Mouse (Mus musculus) olfactory bulb, adult 2 months (tissue): ENCODE measurements around the gene Dync1li1. TPM values are rescaled to one million over a fixed set of nuclear protein-coding genes. Genes with fewer than 3 reads are reported as not detected.

Experiments used
- H3K27ac ChIP-seq: fragments of 200-500 bp; 2 replicates; pipeline ENCODE4 v1.5.1; 2012; ENCODE audit warnings: low read depth, low read length; ENCODE audit not compliant: insufficient read depth
- H3K4me1 ChIP-seq: fragments of 200-500 bp; 2 replicates; pipeline ENCODE4 v1.6.1; 2012; ENCODE audit warnings: low read length; ENCODE audit not compliant: control insufficient read depth, insufficient read depth
- H3K4me3 ChIP-seq: fragments of 200-500 bp; 2 replicates; pipeline ENCODE4 v1.5.1; 2012; ENCODE audit warnings: mild to moderate bottlenecking, low read depth, low read length, moderate library complexity; ENCODE audit not compliant: insufficient read depth
- CTCF ChIP-seq: fragments of 200-500 bp; IDR thresholded peaks from 2 replicates; pipeline ENCODE4 v1.5.1; 2012; ENCODE audit warnings: low read depth, mild to moderate bottlenecking, low read length, moderate library complexity; ENCODE audit not compliant: insufficient read depth
- POLR2A ChIP-seq: fragments of 200-500 bp; IDR thresholded peaks from 2 replicates; pipeline ENCODE4 v1.6.1; 2012; ENCODE audit warnings: mild to moderate bottlenecking, low read depth, low read length, moderate library complexity; ENCODE audit not compliant: insufficient read depth
- WGBS: fragments of 180-500 bp; shearing (Covaris S2); methylation state at CpG from one replicate; pipeline ENCODE4 v1.1.7; 2018; 5-methylcytosine and 5-hydroxymethylcytosine counted together
- polyA plus RNA-seq: library from polyadenylated mRNA; stranded (reverse); fragments of >200 nt; gene quantifications from 2 replicates; pipeline ENCODE4 v1.2.4, GENCODE M21; 2012; ENCODE audit warnings: low replicate concordance; ENCODE audit not compliant: missing spikeins, insufficient read depth, insufficient read length

The Dync1li1 gene
- polyA plus RNA-seq, 1 experiment = not detected

DNA sequence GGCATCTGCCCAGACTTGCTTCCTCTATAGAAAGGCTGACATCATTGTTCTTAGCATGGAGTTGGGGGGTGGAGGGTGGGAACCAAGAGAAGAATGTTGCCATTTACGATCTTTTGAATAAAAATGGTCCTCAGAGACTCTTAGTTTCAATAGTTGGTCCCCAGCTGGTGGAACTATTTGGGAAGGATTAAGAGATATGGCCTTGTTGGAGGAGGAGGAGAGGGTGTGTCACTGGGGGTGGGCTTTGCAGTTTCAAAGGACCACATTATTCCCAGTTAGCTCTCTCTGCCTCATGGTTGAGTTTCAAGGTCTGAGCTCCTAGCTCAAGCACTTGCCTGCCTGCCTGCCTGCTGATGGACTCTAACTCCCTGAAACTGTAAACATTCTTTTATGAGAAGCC is 16.6 kb upstream of the Dync1li1 start:
- Histone ChIP-seq H3K27ac (no peak overlapping the region), H3K4me3 (no peak overlapping the region), H3K4me1 (peaks cover 9% of the 10 kb centered on the region)
- WGBS = 30% methylated on average over 1 of the region's 1 CpGs
- TF ChIP-seq POLR2A (no peak), CTCF (no peak)

DNA sequence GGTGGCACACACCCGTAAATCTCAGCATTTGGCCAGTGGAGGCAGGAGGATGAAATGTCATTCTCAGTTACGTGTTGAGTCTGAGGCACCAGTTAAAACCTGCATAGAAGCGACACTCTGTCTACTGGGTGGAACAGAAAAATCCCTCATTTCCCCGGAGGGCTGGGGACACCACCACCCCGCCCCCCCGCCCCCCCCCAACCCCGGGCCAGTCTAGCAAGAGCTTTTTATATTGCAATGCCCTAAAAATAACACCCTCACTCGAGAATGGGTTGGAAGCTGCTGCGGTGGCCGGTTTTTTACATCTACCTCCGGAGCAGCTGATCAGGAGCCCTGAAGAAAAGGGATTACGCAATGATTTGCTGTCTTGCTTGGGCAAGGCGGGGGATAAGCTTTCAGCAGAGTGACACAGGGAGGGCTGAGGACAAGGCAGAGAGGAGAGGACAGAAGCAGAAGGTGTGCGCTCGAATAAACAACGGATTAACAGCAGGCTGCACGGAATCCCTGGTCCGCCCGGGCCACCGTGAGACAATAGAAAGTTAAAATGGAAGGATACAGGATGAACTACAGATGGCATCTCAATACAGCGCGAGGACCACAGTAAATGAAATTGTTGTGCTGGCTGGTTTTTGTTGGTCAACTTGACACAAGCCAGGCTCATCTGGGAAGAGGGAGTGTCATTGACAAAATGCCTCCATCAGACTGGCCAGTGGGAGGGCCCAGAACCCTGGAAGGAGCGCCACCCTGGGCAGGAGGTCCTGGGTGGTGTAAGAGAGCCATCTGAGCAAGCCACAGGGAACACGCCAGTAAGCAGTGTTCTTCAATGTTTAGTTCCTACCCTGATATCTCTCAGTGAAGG is 15.7 kb upstream of the Dync1li1 start:
- peak overlapping the region; percentile 42 for H3K4me3 ChIP-seq
- no peak for TF ChIP-seq CTCF
- TF ChIP-seq POLR2A = 0 out of 2 replicates have a peak, but pooled peaks have one; percentile 30
- H3K4me1 ChIP-seq = peaks cover 9% of the 10 kb centered on the region
- 6% methylated on average over 24 of the region's 24 CpGs for WGBS
- H3K27ac ChIP-seq = no peak overlapping the region

DNA sequence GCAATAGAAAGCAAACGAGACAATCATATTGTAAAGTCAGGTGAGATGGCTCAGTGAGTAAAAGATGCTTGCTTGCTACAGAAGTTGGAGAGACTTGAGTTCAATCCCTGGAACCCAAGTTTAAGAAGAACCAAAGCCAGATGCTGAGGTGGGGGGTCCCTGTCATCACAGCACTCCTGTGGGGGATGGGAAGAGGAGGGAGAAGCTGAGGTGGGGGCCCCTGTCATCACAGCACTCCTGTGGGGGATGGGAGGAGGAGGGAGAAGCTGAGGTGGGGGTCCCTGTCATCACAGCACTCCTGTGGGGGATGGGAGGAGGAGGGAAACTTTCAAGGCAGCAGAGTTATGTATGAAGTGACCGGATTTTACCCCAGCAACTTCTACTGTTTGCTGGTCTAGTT is 15.0 kb upstream of the Dync1li1 start:
- TF ChIP-seq CTCF (no peak), POLR2A (no peak)
- 55% methylated on average over 2 of the region's 2 CpGs for WGBS
- no peak overlapping the region for H3K27ac ChIP-seq
- peaks cover 9% of the 10 kb centered on the region for H3K4me1 ChIP-seq
- no peak overlapping the region for H3K4me3 ChIP-seq

DNA sequence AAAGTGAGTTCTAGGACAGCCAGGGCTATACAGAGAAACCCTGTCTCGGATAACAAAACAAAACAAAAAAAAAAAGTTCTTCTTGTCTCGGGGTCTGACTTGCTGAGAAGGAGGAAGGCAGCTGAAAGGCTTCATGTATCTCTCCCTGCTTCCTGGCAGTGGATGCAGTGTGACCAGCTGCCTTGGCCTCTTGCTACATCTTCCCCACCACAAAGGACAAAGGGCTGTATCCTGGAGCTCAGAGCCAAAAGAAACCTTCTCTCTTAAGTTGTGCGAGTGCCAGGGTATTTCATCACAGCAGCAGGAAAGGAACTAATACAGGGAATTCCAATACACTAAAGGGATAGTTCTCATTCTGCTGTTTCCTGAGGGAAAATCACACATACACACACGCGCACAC is 10.0 kb upstream of the Dync1li1 start:
- 86% methylated on average over 5 of the region's 5 CpGs for WGBS
- Histone ChIP-seq H3K4me1 (peaks cover 2% of the 10 kb centered on the region; the same call in 1 of the 2 replicates), H3K4me3 (no peak overlapping the region), H3K27ac (no peak overlapping the region)
- TF ChIP-seq CTCF (no peak), POLR2A (no peak)

DNA sequence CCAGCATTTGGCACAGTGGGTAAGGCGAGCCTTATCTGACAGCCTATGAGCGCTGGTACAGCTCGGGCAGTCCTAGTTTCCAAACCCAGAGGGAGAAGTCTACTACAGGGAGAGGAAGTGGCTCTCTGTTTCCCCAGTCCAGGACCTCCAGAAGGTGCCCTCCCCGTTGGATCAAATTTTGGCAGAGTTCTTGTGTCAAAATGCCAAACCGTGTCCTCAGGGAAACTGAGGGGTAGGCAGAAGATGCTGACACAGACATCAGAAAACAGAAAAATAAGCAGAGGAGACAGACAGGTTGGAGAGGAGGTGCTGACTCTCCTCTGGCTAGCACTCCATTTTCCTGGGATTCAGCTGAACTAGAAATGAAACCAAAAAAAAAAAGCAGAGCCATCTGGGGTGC is 8.6 kb upstream of the Dync1li1 start:
- Histone ChIP-seq H3K4me3 (no peak overlapping the region), H3K27ac (no peak overlapping the region), H3K4me1 (no peaks in the 10 kb centered on the region)
- 81% methylated on average over 5 of the region's 5 CpGs for WGBS
- TF ChIP-seq CTCF (no peak), POLR2A (no peak)

DNA sequence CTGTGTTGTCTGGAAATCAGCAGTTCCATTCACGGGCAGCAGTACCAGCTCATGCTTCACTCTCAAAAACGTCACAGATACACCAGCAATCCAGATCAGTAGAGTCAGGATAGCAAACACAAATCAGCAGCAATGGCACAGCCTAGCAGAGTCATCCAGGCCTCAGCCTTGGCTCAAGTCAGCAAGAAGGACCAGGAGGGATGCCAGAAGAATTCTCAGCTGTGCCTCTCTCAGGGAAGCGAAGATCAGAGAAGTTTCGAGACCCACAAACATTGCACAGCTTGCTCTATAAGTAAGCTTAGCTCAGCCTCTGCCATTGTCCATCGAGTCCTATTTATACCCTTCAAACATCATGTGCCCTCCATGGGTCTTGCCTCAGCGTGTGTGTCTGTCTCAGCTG is 8.1 kb upstream of the Dync1li1 start:
- no peak for TF ChIP-seq CTCF
- TF ChIP-seq POLR2A = no peak
- Histone ChIP-seq H3K4me1 (no peaks in the 10 kb centered on the region), H3K27ac (no peak overlapping the region), H3K4me3 (no peak overlapping the region)
- 86% methylated on average over 6 of the region's 6 CpGs for WGBS

DNA sequence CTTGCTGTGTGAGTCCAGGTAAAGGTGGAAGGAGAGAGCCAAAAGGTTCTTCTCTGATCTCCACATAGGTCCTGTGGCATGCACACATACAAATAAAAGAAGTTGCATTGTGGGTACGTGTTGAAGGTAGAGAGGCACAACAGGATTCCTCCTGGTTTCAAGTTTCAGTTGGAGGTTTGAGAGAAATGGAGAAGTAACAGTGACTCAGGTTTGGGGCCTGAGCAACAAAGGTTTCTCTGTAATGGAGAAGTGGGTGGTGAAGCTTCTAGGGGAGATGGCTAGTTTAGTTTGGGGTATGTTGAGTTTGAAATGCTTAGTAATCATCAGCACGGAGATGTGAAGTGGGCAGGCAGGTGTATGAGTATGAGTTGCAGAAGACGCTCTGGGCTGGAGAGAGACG is 6.4 kb upstream of the Dync1li1 start:
- H3K4me1 ChIP-seq = no peaks in the 10 kb centered on the region
- H3K4me3 ChIP-seq = no peak overlapping the region
- WGBS = 84% methylated on average over 4 of the region's 4 CpGs
- H3K27ac ChIP-seq = no peak overlapping the region
- TF ChIP-seq POLR2A = no peak
- TF ChIP-seq CTCF = no peak

DNA sequence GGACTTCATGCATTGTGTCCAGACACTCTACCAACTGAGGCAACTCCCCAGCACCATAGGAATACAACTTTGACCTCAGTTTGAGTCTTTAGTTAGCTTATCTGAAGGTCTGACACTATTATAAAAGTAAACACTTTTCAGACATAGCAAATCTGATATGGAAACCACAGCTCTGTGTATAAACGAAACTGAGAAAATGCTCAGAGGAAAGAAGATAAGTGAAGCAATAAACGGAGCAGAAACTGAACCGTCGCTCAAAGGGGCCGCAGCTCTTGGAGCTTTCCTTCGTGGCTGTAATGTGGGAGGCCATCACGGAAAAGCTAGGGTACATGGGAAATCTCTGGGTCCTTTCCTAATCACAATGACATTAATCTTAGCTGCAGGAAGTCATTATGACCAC is 2.3 kb upstream of the Dync1li1 start:
- WGBS = 96% methylated on average over 7 of the region's 7 CpGs
- no peak for TF ChIP-seq CTCF
- TF ChIP-seq POLR2A = no peak
- H3K4me3 ChIP-seq = no peak overlapping the region

DNA sequence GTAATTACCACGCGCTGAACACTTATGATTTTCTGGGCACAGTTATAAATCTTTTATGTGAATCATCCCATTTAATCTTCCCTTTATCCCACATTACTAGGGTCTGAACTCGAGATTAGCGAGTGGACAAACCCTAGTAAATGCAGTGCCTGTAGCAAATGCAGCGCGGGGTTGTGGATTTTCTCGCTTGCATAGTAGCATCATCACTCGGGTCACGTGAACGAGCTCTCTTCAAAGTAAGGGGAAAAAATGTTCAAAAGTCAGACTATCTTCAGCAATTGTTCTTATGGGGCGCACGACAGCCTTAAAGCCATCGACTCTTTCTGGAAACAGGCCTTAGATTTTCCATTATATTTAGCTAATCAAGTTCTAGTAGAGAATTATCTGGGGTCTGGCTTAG is 951 bp upstream of the Dync1li1 start:
- WGBS = 56% methylated on average over 13 of the region's 13 CpGs
- TF ChIP-seq POLR2A (no peak), CTCF (no peak)
- H3K27ac ChIP-seq = no peak overlapping the region
- H3K4me3 ChIP-seq = peak overlapping the region; percentile 99; the same call in 1 of the 2 replicates
- peaks cover 5% of the 10 kb centered on the region; the same call in 1 of the 2 replicates for H3K4me1 ChIP-seq

More for the DNA sequence above, 2.3 kb upstream of the Dync1li1 start:
- peaks cover 5% of the 10 kb centered on the region; the same call in 1 of the 2 replicates for H3K4me1 ChIP-seq
- H3K27ac ChIP-seq = no peak overlapping the region

DNA sequence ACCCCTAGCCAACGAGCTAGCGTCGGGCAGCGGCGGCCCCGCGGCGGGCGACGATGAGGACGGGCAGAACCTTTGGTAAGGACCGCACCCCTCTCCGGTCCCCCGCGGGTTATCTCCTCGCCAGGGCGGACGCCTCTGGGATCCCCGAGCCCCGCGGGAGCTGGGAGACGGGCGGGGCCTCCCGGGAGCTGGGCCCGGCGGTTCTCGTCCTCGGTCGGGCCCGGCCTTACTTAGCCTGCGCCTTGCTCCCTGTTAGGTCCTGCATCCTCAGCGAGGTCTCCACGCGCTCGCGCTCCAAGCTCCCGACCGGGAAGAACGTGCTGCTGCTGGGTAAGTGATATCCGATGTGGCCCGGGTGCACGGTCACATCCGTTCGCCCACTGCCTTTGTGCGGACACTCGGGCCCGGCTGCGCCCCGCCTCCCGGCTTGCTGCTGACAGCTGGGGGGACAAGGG is 390 bp downstream of the Dync1li1 start:
- TF ChIP-seq CTCF (no peak), POLR2A (no peak)
- Histone ChIP-seq H3K4me1 (peaks cover 5% of the 10 kb centered on the region; the same call in 1 of the 2 replicates), H3K4me3 (peak overlapping the region; percentile 99), H3K27ac (peak overlapping the region; percentile 84)
- WGBS = 0% methylated on average over 50 of the region's 50 CpGs
